Mouse (Mus musculus): Measurements from ENCODE around the gene Ctsh.

Ctsh gene

GRCm38 (mm10) chr9:90113651-90114566, 60.0 kb downstream of the Ctsh start:
- DNase-seq: peak; percentile 86

- peak; percentile 96 for DNase-seq
Measured at GRCm38 (mm10) chr9:90114567-90115307, 60.8 kb downstream of the Ctsh start, which contains the start of gene Morf4l1. Gene Morf4l1 (minus strand): TSS chr9:90114774.

- DNase-seq: no peak
Measured at GRCm38 (mm10) chr9:90115308-90115700, 61.4 kb downstream of the Ctsh start.

GRCm38 (mm10) chr9:90117234-90117633, 63.3 kb downstream of the Ctsh start:
- no peak for DNase-seq

- no peak for DNase-seq
Measured at GRCm38 (mm10) chr9:90122246-90122740, 68.3 kb downstream of the Ctsh start.

- no peak for DNase-seq
Measured at GRCm38 (mm10) chr9:90124156-90124872, 70.4 kb downstream of the Ctsh start.

- DNase-seq: no peak
Measured at GRCm38 (mm10) chr9:90124873-90125245, 70.9 kb downstream of the Ctsh start.
